Mouse (Mus musculus): ENCODE data around the gene Rspry1. TPM values are rescaled to one million over a fixed set of nuclear protein-coding genes. Genes with fewer than 3 reads are reported as not detected.

Rspry1 gene
- total RNA-seq, 2 experiments from 2014 or later = 23.5 to 35.3 TPM

Other genes with a start within 250 kb of the Rspry1 start
- gene Herpud1, start 215.5 kb upstream of the Rspry1 start, total RNA-seq (2015; ENCODE audit: low replicate concordance) = 54.1 and 64.2 TPM in 2 replicates
- gene Herpud1, start 215.5 kb upstream of the Rspry1 start, total RNA-seq (2017; ENCODE audit: low replicate concordance) = 27.3 and 59.2 TPM in 2 replicates
- gene Nlrc5, start 167.6 kb upstream of the Rspry1 start, total RNA-seq (2015; ENCODE audit: low replicate concordance) = 3.2 and 10.1 TPM in 2 replicates
- gene Nlrc5, start 167.6 kb upstream of the Rspry1 start, total RNA-seq (2017; ENCODE audit: low replicate concordance) = 2.7 and 3.9 TPM in 2 replicates
- gene Cpne2, start 68.9 kb upstream of the Rspry1 start, total RNA-seq (2015; ENCODE audit: low replicate concordance) = 25.2 and 37.3 TPM in 2 replicates
- 14.5 and 18.7 TPM in 2 replicates for gene Cpne2, start 68.9 kb upstream of the Rspry1 start, total RNA-seq (2017; ENCODE audit: low replicate concordance)
- 18.0 and 20.1 TPM in 2 replicates for gene Fam192a, start 60 bp downstream of the Rspry1 start, total RNA-seq (2015; ENCODE audit: low replicate concordance)
- gene Fam192a, start 60 bp downstream of the Rspry1 start, total RNA-seq (2017; ENCODE audit: low replicate concordance) = 37.7 and 66.1 TPM in 2 replicates
- gene Arl2bp, start 64.7 kb downstream of the Rspry1 start, total RNA-seq (2015; ENCODE audit: low replicate concordance) = 23.8 and 27.2 TPM in 2 replicates
- 29.4 and 36.1 TPM in 2 replicates for gene Arl2bp, start 64.7 kb downstream of the Rspry1 start, total RNA-seq (2017; ENCODE audit: low replicate concordance)
- not detected in 2 replicates for gene Pllp, start 94.3 kb downstream of the Rspry1 start, total RNA-seq (2015; ENCODE audit: low replicate concordance)
- not detected in 2 replicates for gene Pllp, start 94.3 kb downstream of the Rspry1 start, total RNA-seq (2017; ENCODE audit: low replicate concordance)
- 0.72 TPM in 1 of 2 replicates, not detected in the other for gene Ccl22, start 143.7 kb downstream of the Rspry1 start, total RNA-seq (2015; ENCODE audit: low replicate concordance)
- gene Ccl22, start 143.7 kb downstream of the Rspry1 start, total RNA-seq (2017; ENCODE audit: low replicate concordance) = 2.3 TPM in 1 of 2 replicates, not detected in the other
- gene Cx3cl1, start 170.1 kb downstream of the Rspry1 start, total RNA-seq (2015; ENCODE audit: low replicate concordance) = 7.5 TPM in 1 of 2 replicates, not detected in the other
- gene Cx3cl1, start 170.1 kb downstream of the Rspry1 start, total RNA-seq (2017; ENCODE audit: low replicate concordance) = 0.13 and 0.38 TPM in 2 replicates
- not detected in 2 replicates for gene Ccl17, start 208.5 kb downstream of the Rspry1 start, total RNA-seq (2015; ENCODE audit: low replicate concordance)
- gene Ccl17, start 208.5 kb downstream of the Rspry1 start, total RNA-seq (2017; ENCODE audit: low replicate concordance) = not detected in 2 replicates
- gene Coq9, start 236.4 kb downstream of the Rspry1 start, total RNA-seq (2015; ENCODE audit: low replicate concordance) = 27.8 and 34.8 TPM in 2 replicates
- gene Coq9, start 236.4 kb downstream of the Rspry1 start, total RNA-seq (2017; ENCODE audit: low replicate concordance) = 42.1 and 47.1 TPM in 2 replicates
- gene Ciapin1, start 236.4 kb downstream of the Rspry1 start, total RNA-seq (2015; ENCODE audit: low replicate concordance) = 27.4 and 66.7 TPM in 2 replicates
- 36.8 and 46.6 TPM in 2 replicates for gene Ciapin1, start 236.4 kb downstream of the Rspry1 start, total RNA-seq (2017; ENCODE audit: low replicate concordance)